Mouse (Mus musculus) heart, embryonic 13.5 days (tissue): Measurements from ENCODE around the gene Lcn8. TPM values are rescaled to one million over a fixed set of nuclear protein-coding genes. Genes with fewer than 3 reads are reported as not detected.
"Not testable (repeated sequence)": the region's sequence is repeated elsewhere in the genome, so short reads cannot be mapped to it uniquely, and the experiment has no call there.

Experiments
- ATAC-seq: fragments of 200-750 bp; cut with Nextera tagmentation; 2 replicates; pipeline ENCODE4 v1.8.0; 2017; ENCODE audit warnings: moderate TSS enrichment; ENCODE audit not compliant: insufficient number of reproducible peaks, low FRiP score, low TSS enrichment; ENCODE audit errors: extremely low read depth
- H3K27ac ChIP-seq: fragments of 300-500 bp; sonication (generic); replicated peaks from 2 replicates; pipeline ENCODE4 v1.5.1; 2015; ENCODE audit warnings: moderate library complexity, mild to moderate bottlenecking, inconsistent platforms
- H3K27me3 ChIP-seq: fragments of 300-500 bp; sonication (generic); replicated peaks from 2 replicates; pipeline ENCODE4 v1.6.1; 2015; ENCODE audit warnings: mild to moderate bottlenecking, inconsistent platforms
- H3K36me3 ChIP-seq: fragments of 300-500 bp; sonication (generic); 2 replicates; pipeline ENCODE4 v1.6.1; 2015; ENCODE audit warnings: mild to moderate bottlenecking, inconsistent platforms
- H3K4me1 ChIP-seq: fragments of 300-500 bp; sonication (generic); 2 replicates; pipeline ENCODE4 v1.6.1; 2015; ENCODE audit warnings: inconsistent platforms
- H3K4me2 ChIP-seq: fragments of 300-500 bp; sonication (generic); 2 replicates; pipeline ENCODE4 v1.6.1; 2015; ENCODE audit warnings: inconsistent platforms, mild to moderate bottlenecking, moderate library complexity
- H3K4me3 ChIP-seq: fragments of 300-500 bp; sonication (generic); 2 replicates; pipeline ENCODE4 v1.5.1; 2015; ENCODE audit warnings: moderate library complexity, mild to moderate bottlenecking, inconsistent platforms
- H3K9ac ChIP-seq: fragments of 300-500 bp; sonication (generic); 2 replicates; pipeline ENCODE4 v1.6.1; 2015; ENCODE audit warnings: inconsistent platforms, mild to moderate bottlenecking, moderate library complexity
- H3K9me3 ChIP-seq: fragments of 300-500 bp; sonication (generic); 2 replicates; pipeline ENCODE4 v1.6.1; 2016; ENCODE audit warnings: inconsistent platforms
- WGBS: fragments of 180-500 bp; shearing (Covaris S2); methylation state at CpG from one replicate; pipeline ENCODE4 v1.1.7; 2015; ENCODE audit warnings: mixed read lengths; 5-methylcytosine and 5-hydroxymethylcytosine counted together
- polyA plus RNA-seq: library from polyadenylated mRNA; unstranded; fragments of >200 nt; fragmentation: Nextera tagmentation; extraction: Ambion mirVana; gene quantifications from 2 replicates; pipeline ENCODE4 v1.2.1, GENCODE M21; 2015

Gene Lcn8
- polyA plus RNA-seq, 1 experiment from 2014 or later, result not detected

DNA sequence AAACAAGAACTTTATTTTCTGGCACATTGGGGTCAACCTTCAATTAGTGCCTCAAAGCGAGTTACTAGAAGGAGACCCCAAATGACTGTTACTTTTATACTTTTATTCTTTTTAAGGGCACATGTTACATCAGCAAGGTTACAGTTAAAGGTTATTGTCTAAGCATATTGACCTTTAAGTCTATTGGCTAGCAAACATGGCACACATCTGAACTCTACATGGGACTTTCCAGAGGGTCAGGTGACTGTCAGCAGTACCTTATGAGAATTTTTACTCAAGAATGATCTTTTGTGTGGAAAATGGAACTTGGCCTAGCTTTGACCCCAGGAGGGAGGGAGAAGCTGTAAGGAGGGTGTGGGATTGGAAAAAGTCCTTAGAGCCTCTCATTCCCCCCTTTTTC is 13.6 kb downstream of the Lcn8 start:
- no peak overlapping the region for H3K4me2 ChIP-seq
- H3K27ac ChIP-seq, result no peak overlapping the region
- H3K9ac ChIP-seq, result no peak overlapping the region
- no peak for ATAC-seq
- no peaks in the 10 kb centered on the region for H3K9me3 ChIP-seq
- no peak overlapping the region for H3K4me3 ChIP-seq
- no peaks in the 10 kb centered on the region for H3K36me3 ChIP-seq
- H3K27me3 ChIP-seq, result peaks cover 5% of the 10 kb centered on the region; the same call in 1 of the 2 replicates
- 53% methylated on average over 1 of the region's 1 CpGs for WGBS
- no peaks in the 10 kb centered on the region for H3K4me1 ChIP-seq

DNA sequence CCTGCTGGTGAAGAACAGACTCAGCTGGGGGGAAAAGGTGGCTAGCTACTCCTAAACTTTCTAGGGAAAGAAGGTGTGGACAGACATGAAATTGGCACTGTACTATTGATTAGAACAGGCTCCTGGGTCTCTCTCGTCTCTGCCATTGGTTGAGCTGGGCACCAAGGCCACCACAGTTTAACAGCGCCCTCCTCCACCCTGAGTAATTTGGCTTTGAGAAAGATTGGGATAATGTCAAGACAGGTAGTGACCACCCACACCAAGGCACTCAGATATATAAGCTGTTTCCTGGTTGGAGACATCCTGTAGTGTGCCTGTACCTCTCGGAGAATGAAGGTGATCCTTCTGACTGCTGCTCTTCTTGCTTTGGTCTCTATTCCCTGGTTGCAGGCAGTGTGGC is 23.6 kb downstream of the Lcn8 start, which contains the start of gene Lcn6:
Gene Lcn6 (plus strand): TSS at position 301 of the 400 bp plus-strand sequence.
- H3K9me3 ChIP-seq, result no peaks in the 10 kb centered on the region
- 84% methylated on average over 3 of the region's 3 CpGs for WGBS

DNA sequence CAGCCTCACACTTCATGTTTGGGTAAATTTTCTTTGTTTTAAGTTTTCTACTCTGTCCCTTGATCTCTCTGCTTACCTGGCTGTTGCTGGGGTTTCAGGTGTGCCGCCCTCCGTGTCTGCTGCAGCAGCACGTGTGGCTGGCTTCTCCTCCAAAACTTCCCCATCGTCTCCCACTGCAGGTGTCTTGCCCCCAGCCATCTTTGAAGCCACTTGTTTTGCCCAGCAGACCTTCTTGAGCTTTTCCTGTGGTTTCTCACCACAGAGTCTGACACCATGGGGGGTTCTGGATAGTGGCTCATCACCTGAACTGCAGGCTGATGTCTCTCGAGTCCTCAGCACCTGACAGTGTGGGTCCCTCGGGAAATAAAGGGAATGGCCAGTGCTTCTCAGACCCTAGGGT is 26.6 kb downstream of the Lcn8 start:
- no peaks in the 10 kb centered on the region for H3K9me3 ChIP-seq
- H3K4me3 ChIP-seq, result no peak overlapping the region
- H3K27ac ChIP-seq, result no peak overlapping the region
- no peaks in the 10 kb centered on the region for H3K4me1 ChIP-seq
- ATAC-seq, result no peak
- no peaks in the 10 kb centered on the region for H3K36me3 ChIP-seq
- peaks cover 10% of the 10 kb centered on the region; the same call in 1 of the 2 replicates for H3K27me3 ChIP-seq
- H3K9ac ChIP-seq, result no peak overlapping the region
- 68% methylated on average over 6 of the region's 6 CpGs for WGBS
- no peak overlapping the region for H3K4me2 ChIP-seq

More for the DNA sequence above, 23.6 kb downstream of the Lcn8 start, which contains the start of gene Lcn6:
- Histone ChIP-seq H3K27ac (no peak within 1 kb of the TSS), H3K36me3 (no peaks in the 10 kb centered on the region), H3K4me2 (no peak within 1 kb of the TSS), H3K27me3 (peaks cover 10% of the 10 kb centered on the region; the same call in 1 of the 2 replicates), H3K9ac (no peak within 1 kb of the TSS), H3K4me1 (no peaks in the 10 kb centered on the region), H3K4me3 (no peak within 1 kb of the TSS)
- ATAC-seq, result no peak

DNA sequence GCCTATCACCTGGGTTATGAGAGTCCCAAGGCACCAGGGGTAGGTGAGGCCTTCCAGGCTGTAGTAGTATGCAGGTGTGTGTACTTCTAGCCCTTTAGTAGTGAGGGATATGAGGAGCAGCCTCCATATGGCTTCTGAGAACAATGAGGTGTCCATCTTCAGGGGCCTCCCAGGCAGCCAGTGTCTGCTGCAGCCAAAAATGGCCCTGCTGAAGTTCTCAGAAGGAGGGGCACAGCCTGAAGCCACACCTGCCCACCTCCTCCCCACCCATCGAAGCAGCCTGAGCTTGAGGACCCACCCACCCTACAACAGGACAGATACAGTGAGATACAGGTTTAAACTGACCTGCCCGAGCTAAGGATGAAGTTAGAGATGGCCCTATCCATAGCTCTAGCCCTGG is 29.5 kb downstream of the Lcn8 start, which contains the start of gene Lcn10:
Gene Lcn10 (plus strand): TSS at position 301 of the 400 bp plus-strand sequence.
- Histone ChIP-seq H3K4me1 (no peaks in the 10 kb centered on the region), H3K4me2 (no peak within 1 kb of the TSS), H3K27me3 (peaks cover 10% of the 10 kb centered on the region; the same call in 1 of the 2 replicates), H3K4me3 (no peak within 1 kb of the TSS), H3K27ac (no peak within 1 kb of the TSS), H3K9ac (no peak within 1 kb of the TSS), H3K9me3 (no peaks in the 10 kb centered on the region), H3K36me3 (no peaks in the 10 kb centered on the region)
- no peak for ATAC-seq
- 50% methylated on average over 2 of the region's 2 CpGs for WGBS

DNA sequence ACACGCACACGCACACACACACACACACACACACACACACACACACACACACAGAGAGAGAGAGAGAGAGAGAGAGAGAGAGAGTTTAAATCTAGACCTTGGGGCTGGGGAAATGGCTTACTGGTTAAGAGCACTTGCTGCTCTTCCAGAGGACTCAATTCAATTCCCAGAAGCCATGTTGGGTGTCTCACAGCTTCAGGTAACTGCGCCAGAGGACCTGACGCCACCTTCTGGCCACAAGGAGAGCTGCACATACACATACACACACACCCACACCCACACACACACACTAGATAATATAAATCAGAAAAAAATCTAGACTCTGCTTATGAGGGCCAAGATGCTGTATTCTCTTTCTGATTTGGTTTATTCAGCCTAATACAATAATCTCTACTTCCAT is 34.0 kb downstream of the Lcn8 start:
- Histone ChIP-seq H3K4me2 (no peak overlapping the region), H3K9me3 (no peaks in the 10 kb centered on the region), H3K9ac (no peak overlapping the region), H3K36me3 (no peaks in the 10 kb centered on the region), H3K4me1 (no peaks in the 10 kb centered on the region), H3K27me3 (no peaks in the 10 kb centered on the region; the same call in 1 of the 2 replicates), H3K27ac (no peak overlapping the region), H3K4me3 (no peak overlapping the region)
- 44% methylated on average over 3 of the region's 4 CpGs for WGBS
- no peak for ATAC-seq

DNA sequence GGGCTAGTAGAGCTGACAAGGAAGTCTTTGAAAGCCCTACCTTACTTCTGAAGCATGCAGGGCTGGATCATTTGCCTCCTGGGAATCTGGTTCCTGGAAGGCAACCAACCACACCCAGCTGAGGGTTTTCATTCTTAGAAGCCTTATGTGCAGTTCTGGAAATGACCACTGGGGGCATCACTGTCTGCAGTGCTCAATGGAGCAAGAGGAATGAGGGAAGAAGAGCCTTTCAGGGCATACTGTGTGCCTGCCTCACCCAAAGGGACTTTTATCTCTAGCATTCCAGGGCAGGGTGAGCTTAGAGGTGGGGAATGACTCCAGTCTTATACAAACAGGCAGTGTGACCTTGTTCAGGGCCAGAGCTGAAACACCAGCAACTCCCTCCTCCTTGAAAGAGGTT is 41.7 kb downstream of the Lcn8 start:
- peaks cover 6% of the 10 kb centered on the region; the same call in 1 of the 2 replicates for H3K27me3 ChIP-seq
- no peak overlapping the region for H3K4me3 ChIP-seq
- H3K9me3 ChIP-seq, result no peaks in the 10 kb centered on the region
- no peaks in the 10 kb centered on the region for H3K36me3 ChIP-seq
- H3K4me1 ChIP-seq, result no peaks in the 10 kb centered on the region
- no peak overlapping the region for H3K27ac ChIP-seq
- H3K4me2 ChIP-seq, result no peak overlapping the region
- H3K9ac ChIP-seq, result no peak overlapping the region
- ATAC-seq, result no peak

DNA sequence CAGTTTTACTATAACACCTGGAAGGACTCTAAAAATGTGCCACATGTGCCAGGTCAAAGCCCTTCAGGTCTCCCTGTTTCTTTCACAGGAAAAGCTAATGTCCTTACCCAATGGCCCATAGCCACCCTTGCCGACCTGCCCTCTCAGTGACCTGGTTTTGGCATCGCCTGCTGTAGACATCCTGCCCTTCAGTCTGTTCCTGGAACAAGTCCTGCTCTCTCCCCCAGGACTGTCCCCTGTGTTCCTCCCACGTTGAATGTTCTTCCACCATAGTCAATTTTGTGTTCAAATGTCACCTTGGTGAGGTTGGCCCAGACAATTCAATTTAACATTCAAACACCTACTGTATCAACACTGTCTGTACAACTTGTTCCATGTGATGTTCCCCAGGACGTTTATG is 44.0 kb downstream of the Lcn8 start:
- Histone ChIP-seq H3K27me3 (0 out of 2 replicates have a peak, but pooled peaks cover 6% of the 10 kb centered on the region), H3K9ac (no peak overlapping the region), H3K36me3 (no peaks in the 10 kb centered on the region), H3K4me3 (no peak overlapping the region), H3K9me3 (no peaks in the 10 kb centered on the region), H3K27ac (no peak overlapping the region), H3K4me1 (no peaks in the 10 kb centered on the region), H3K4me2 (no peak overlapping the region)
- ATAC-seq, result no peak
- 43% methylated on average over 4 of the region's 4 CpGs for WGBS

DNA sequence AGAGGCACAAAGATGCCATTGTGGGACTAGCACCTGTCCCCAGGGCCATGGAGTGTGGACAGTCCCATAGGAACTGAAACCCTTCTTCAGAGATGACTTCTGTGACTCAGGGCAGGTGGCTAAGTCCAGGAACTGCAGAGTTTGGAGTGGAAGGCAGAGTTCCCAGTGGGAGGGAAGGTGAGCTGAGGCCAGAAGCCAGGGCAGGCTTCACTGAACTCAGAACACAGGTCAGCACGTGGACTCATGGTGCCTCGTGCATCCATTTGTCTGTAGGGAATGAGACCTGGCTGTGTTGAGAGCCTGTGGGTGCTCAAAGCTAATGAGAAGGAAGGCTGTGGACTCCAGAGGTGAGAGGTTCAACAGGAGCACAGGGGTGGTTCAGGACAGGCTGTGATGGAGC is 45.8 kb downstream of the Lcn8 start:
- Histone ChIP-seq H3K4me1 (0 out of 2 replicates have a peak, but pooled peaks cover under 1% of the 10 kb centered on the region), H3K27me3 (no peaks in the 10 kb centered on the region), H3K4me3 (no peak overlapping the region), H3K9ac (no peak overlapping the region), H3K4me2 (no peak overlapping the region), H3K9me3 (no peaks in the 10 kb centered on the region), H3K36me3 (no peaks in the 10 kb centered on the region), H3K27ac (no peak overlapping the region)
- WGBS, result 75% methylated on average over 2 of the region's 2 CpGs
- ATAC-seq, result no peak

DNA sequence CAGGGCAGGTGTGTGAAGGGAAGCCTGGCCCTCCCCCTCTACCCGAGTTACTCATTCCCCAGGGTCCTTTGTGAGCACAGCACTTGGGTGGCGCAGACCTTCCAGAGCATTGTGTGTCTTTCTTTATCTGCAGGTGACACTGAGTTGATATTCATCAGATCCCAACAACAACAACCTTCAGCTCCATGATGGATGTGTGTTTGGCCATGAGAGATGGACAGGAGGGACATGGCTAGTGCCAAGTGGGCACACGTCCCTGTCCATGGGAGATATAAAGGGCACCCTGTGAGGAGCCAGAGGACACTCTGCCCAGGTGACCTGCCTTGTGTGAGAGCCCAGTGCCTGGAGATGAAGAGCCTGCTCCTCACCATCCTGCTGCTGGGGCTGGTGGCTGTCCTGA is 46.8 kb downstream of the Lcn8 start, which contains the start of gene Obp2a:
Gene Obp2a (plus strand): TSS at position 301 of the 400 bp plus-strand sequence.
- not testable (repeated sequence) for H3K4me1 ChIP-seq, H3K27ac ChIP-seq, H3K4me2 ChIP-seq, ATAC-seq, H3K9me3 ChIP-seq, H3K4me3 ChIP-seq, H3K27me3 ChIP-seq, H3K9ac ChIP-seq, H3K36me3 ChIP-seq
- WGBS, result 67% methylated on average over 3 of the region's 3 CpGs

DNA sequence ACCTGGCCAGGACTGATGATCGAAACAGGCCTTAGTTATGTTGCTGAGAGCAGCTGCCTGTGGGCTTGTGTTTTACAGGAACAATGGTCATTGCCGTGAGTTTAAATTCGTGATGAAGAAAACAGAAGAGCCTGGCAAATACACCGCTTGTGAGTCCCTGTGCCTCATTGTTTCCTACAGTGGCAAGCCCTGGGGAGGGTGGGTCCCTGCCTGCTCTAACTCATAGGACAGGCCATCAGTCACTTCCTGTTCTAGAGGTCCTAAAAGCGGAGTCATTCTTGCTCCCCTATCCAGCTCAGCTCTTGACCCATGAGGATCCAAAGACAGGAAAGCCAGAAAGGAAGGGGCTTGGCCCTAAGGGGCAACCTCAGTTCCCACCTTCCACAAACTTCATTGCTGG is 48.1 kb downstream of the Lcn8 start:
- Histone ChIP-seq H3K27me3 (no peaks in the 10 kb centered on the region), H3K9me3 (no peaks in the 10 kb centered on the region), H3K27ac (no peak overlapping the region), H3K4me2 (no peak overlapping the region), H3K4me3 (no peak overlapping the region), H3K4me1 (0 out of 2 replicates have a peak, but pooled peaks cover 5% of the 10 kb centered on the region), H3K9ac (no peak overlapping the region), H3K36me3 (no peaks in the 10 kb centered on the region)
- no peak for ATAC-seq
- 67% methylated on average over 5 of the region's 5 CpGs for WGBS

DNA sequence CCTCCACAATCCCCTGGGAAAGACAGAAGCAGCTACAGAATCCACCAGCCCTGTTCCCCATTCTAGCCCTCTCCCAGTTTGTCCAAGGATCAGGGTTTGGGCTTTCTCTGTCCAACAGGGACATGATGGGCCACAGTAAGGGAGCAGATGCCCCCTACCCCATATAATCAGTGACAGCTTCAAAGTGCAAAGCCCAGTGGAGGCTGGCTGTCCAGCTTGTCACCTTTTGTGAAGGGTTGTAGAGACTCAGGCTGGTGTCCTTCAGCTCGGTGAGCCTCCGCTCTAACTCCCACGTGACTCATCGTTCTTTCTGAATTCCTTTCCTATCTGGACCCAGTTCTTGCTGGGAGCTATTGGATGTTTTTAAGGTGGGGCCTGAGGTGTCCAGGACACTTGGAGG is 50.8 kb downstream of the Lcn8 start:
- no peak for ATAC-seq
- 42% methylated on average over 4 of the region's 4 CpGs for WGBS
- Histone ChIP-seq H3K36me3 (no peaks in the 10 kb centered on the region), H3K4me3 (no peak overlapping the region), H3K27me3 (no peaks in the 10 kb centered on the region), H3K27ac (no peak overlapping the region), H3K4me1 (peaks cover 14% of the 10 kb centered on the region), H3K4me2 (no peak overlapping the region), H3K9ac (no peak overlapping the region), H3K9me3 (no peaks in the 10 kb centered on the region)
